ENCODE assay signal across 15 mouse cellular contexts in genomic region chr2:34546176-34546677, GRCm38 (mm10).
A peak's percentile ranks its signal among the peaks of the same experiment; 100 is the strongest.
DNase-seq lines count a peak whose midpoint lies in the region; ATAC-seq and TF ChIP-seq lines count a peak whose summit lies in the region.
"Had no signal": no experiment of that assay in that cellular context is flagged by ENCODE, and none has a peak within 500 bp of the region (broad histone marks: within the 10 kb centered on the region; RNA-seq: fewer than 3 reads in every experiment).

No protein-coding gene starts in this region.

- TF ChIP-seq CTCF in CH12.LX (conservative IDR thresholded peaks at IDR 0.05 in 1 of 2, IDR thresholded peaks at IDR 0.05 in 1 of 2; ENCODE audit: low read depth in 2 of 2, low read length in 2 of 2): no peak
- TF ChIP-seq CTCF in olfactory bulb, adult 2 months (IDR thresholded peaks at IDR 0.05; ENCODE audit: insufficient read depth, low read depth, low read length): no peak

- H3K4me3 ChIP-seq in hindbrain, embryonic 15.5 days: no peak overlapping the region
- H3K4me3 ChIP-seq in hindbrain, embryonic 10.5 days: no peak overlapping the region
- no peak overlapping the region for H3K4me3 ChIP-seq in CH12.LX (replicated peaks in 1 of 3; ENCODE audit: low read depth in 2 of 3, low read length in 2 of 3, poor library complexity in 1 of 3)
- H3K4me3 ChIP-seq in olfactory bulb, adult 2 months (ENCODE audit: insufficient read depth, low read depth, low read length): no peak overlapping the region
- H3K4me3 ChIP-seq in heart, embryonic 10.5 days: no peak overlapping the region
- H3K4me3 ChIP-seq: embryonic facial prominence, embryonic 13.5 days; megakaryocyte, embryonic 14.5 days had no signal

- 73% methylated on average over 3 of the region's 3 CpGs for WGBS in hindbrain, embryonic 15.5 days
- 91% methylated on average over 3 of the region's 3 CpGs for WGBS in hindbrain, embryonic 10.5 days
- 36% methylated on average over 3 of the region's 3 CpGs for WGBS in olfactory bulb, adult 2 months
- 78% methylated on average over 3 of the region's 3 CpGs for WGBS in heart, embryonic 10.5 days

- H3K27ac ChIP-seq in hindbrain, embryonic 15.5 days (replicated peaks): peak overlapping the region; percentile 31; the same call in 1 of the 2 replicates
- H3K27ac ChIP-seq in hindbrain, embryonic 10.5 days: no peak overlapping the region
- peak overlapping the region; percentile 51 for H3K27ac ChIP-seq in CH12.LX (ENCODE audit: insufficient read depth, low read depth)
- H3K27ac ChIP-seq in olfactory bulb, adult 2 months (ENCODE audit: insufficient read depth, low read depth, low read length): 0 out of 2 replicates have a peak overlapping the region, but pooled peaks have one; percentile 34
- H3K27ac ChIP-seq in heart, embryonic 10.5 days: no peak overlapping the region
- H3K27ac ChIP-seq: embryonic facial prominence, embryonic 13.5 days; liver, embryonic 14.5 days had no signal

- no peak for TF ChIP-seq POLR2A in CH12.LX (IDR thresholded peaks at IDR 0.05; ENCODE audit: low read depth, low read length)
- no peak for TF ChIP-seq POLR2A in olfactory bulb, adult 2 months (IDR thresholded peaks at IDR 0.05; ENCODE audit: insufficient read depth, low read depth, low read length)

- H3K4me2 ChIP-seq in hindbrain, embryonic 15.5 days: no peak overlapping the region
- no peak overlapping the region for H3K4me2 ChIP-seq in CH12.LX (ENCODE audit: insufficient read depth, low read depth, poor library complexity, severe bottlenecking)
- H3K4me2 ChIP-seq: embryonic facial prominence, embryonic 13.5 days had no signal

- peak; percentile 68; the same call in 1 of the 2 replicates for ATAC-seq in hindbrain, embryonic 15.5 days (ENCODE audit: low FRiP score, low read depth)

- H3K36me3 ChIP-seq in hindbrain, embryonic 15.5 days: no peaks in the 10 kb centered on the region
- no peaks in the 10 kb centered on the region for H3K36me3 ChIP-seq in hindbrain, embryonic 10.5 days
- peaks cover 4 to 28% of the 10 kb centered on the region in 2 experiments for H3K36me3 ChIP-seq in CH12.LX (replicated peaks in 1 of 2; ENCODE audit: control insufficient read depth in 1 of 2, insufficient read depth in 1 of 2, low read length in 1 of 2)
- no peaks in the 10 kb centered on the region for H3K36me3 ChIP-seq in heart, embryonic 10.5 days
- H3K36me3 ChIP-seq: embryonic facial prominence, embryonic 13.5 days had no signal

- dilution Hi-C loops in CH12.LX (cut with MboI; ENCODE audit: extremely low pct_ligation_motif_present, extremely low pct_unique_long_range_greater_than_20kb, low sequenced_read_pairs): no loop called here

- H3K9ac ChIP-seq in hindbrain, embryonic 15.5 days: no peak overlapping the region
- H3K9ac ChIP-seq in CH12.LX (ENCODE audit: insufficient read depth, low read depth): no peak overlapping the region
- H3K9ac ChIP-seq: embryonic facial prominence, embryonic 13.5 days; liver, embryonic 14.5 days had no signal

- in situ Hi-C loops in CH12.LX (cut with MboI; ENCODE audit: low pct_ligation_motif_present, low pct_unique_long_range_greater_than_20kb, low sequenced_read_pairs): no loop called here

- H3K79me2 ChIP-seq in CH12.LX (replicated peaks; ENCODE audit: control insufficient read depth, extremely low read depth, insufficient read depth, poor library complexity, severe bottlenecking): no peaks in the 10 kb centered on the region

- no peak for TF ChIP-seq RAD21 in CH12.LX (IDR thresholded peaks at IDR 0.05; ENCODE audit: low read depth, low read length)

- H3K4me1 ChIP-seq in hindbrain, embryonic 15.5 days (replicated peaks): peaks cover 25% of the 10 kb centered on the region
- peaks cover 11% of the 10 kb centered on the region for H3K4me1 ChIP-seq in hindbrain, embryonic 10.5 days (replicated peaks)
- H3K4me1 ChIP-seq in CH12.LX (ENCODE audit: control insufficient read depth in 1 of 2, insufficient read depth in 2 of 2): peaks cover 15 to 45% of the 10 kb centered on the region in 2 experiments
- peaks cover 17% of the 10 kb centered on the region for H3K4me1 ChIP-seq in olfactory bulb, adult 2 months (ENCODE audit: control insufficient read depth, insufficient read depth, low read length)
- peaks cover 28% of the 10 kb centered on the region for H3K4me1 ChIP-seq in heart, embryonic 10.5 days

- no peak for TF ChIP-seq EP300 in CH12.LX (IDR thresholded peaks at IDR 0.05; ENCODE audit: low read length)

- no peaks in the 10 kb centered on the region for H3K27me3 ChIP-seq in hindbrain, embryonic 15.5 days
- no peaks in the 10 kb centered on the region for H3K27me3 ChIP-seq in hindbrain, embryonic 10.5 days (ENCODE audit: insufficient read depth, poor library complexity, severe bottlenecking)
- no peaks in the 10 kb centered on the region for H3K27me3 ChIP-seq in CH12.LX (replicated peaks)
- no peaks in the 10 kb centered on the region for H3K27me3 ChIP-seq in heart, embryonic 10.5 days (ENCODE audit: insufficient read depth, poor library complexity, severe bottlenecking)
- H3K27me3 ChIP-seq: embryonic facial prominence, embryonic 13.5 days; megakaryocyte, embryonic 14.5 days had no signal

- no peaks in the 10 kb centered on the region for H3K9me3 ChIP-seq in hindbrain, embryonic 15.5 days
- H3K9me3 ChIP-seq in hindbrain, embryonic 10.5 days: no peaks in the 10 kb centered on the region
- H3K9me3 ChIP-seq in CH12.LX (replicated peaks; ENCODE audit: low read length): no peaks in the 10 kb centered on the region
- no peaks in the 10 kb centered on the region for H3K9me3 ChIP-seq in heart, embryonic 10.5 days
- H3K9me3 ChIP-seq: embryonic facial prominence, embryonic 13.5 days; megakaryocyte, embryonic 14.5 days had no signal

- DNase-seq in hindbrain, embryonic 10.5 days (ENCODE audit: low spot score): no peak
- DNase-seq in CH12.LX (ENCODE audit: extremely low read depth): peak; percentile 54
- DNase-seq in frontal cortex, postnatal 14 days (ENCODE audit: low spot score in 2 of 2): peak; percentile 37 to 38
- no peak for DNase-seq in thymus, postnatal 4 days
- no peak for DNase-seq in heart, embryonic 10.5 days (ENCODE audit: low spot score)
- no peak for DNase-seq in cerebellum, postnatal 25 days
- DNase-seq: adrenal gland, postnatal 14 days; cerebellum, adult 8-10 months; gastrocnemius, postnatal 25 days; kidney, adult 2 months had no signal

TF ChIP-seq in CH12.LX, 34 proteins besides CTCF, POLR2A, EP300 and RAD21:
- TF ChIP-seq PAX5 (IDR thresholded peaks at IDR 0.05; ENCODE audit: low read length) (no peak), ZMIZ1 (IDR thresholded peaks at IDR 0.05; ENCODE audit: low read depth, low read length) (no peak), SMC3 (IDR thresholded peaks at IDR 0.05; ENCODE audit: low read depth, low read length) (no peak), CHD1 (IDR thresholded peaks at IDR 0.05; ENCODE audit: low read depth, low read length) (no peak), SIN3A (IDR thresholded peaks at IDR 0.05; ENCODE audit: low read length) (no peak), MXI1 (IDR thresholded peaks at IDR 0.05; ENCODE audit: low read depth, low read length) (no peak), ETS1 (conservative IDR thresholded peaks at IDR 0.05; ENCODE audit: low read depth, low read length) (no peak), HCFC1 (IDR thresholded peaks at IDR 0.05; ENCODE audit: low read depth, low read length) (no peak), JUND (conservative IDR thresholded peaks at IDR 0.05; ENCODE audit: low read depth, low read length) (no peak), NRF1 (IDR thresholded peaks at IDR 0.05; ENCODE audit: low read depth, low read length) (no peak), NELFE (IDR thresholded peaks at IDR 0.05; ENCODE audit: low read depth, low read length) (no peak), ZC3H11A (IDR thresholded peaks at IDR 0.05; ENCODE audit: low read depth, low read length) (no peak), MEF2A (IDR thresholded peaks at IDR 0.05; ENCODE audit: borderline replicate concordance, low read depth, low read length) (no peak), USF2 (conservative IDR thresholded peaks at IDR 0.05; ENCODE audit: low read depth, low read length) (no peak), RCOR1 (conservative IDR thresholded peaks at IDR 0.05; ENCODE audit: low read depth, low read length) (no peak), ZNF384 (IDR thresholded peaks at IDR 0.05; ENCODE audit: low read depth, low read length) (no peak), ZKSCAN1 (IDR thresholded peaks at IDR 0.05; ENCODE audit: borderline replicate concordance, low read depth, low read length) (no peak), UBTF (IDR thresholded peaks at IDR 0.05; ENCODE audit: low read depth, low read length) (no peak)

Comparison
In these comparisons a context has a peak if more than half of its experiments do, and no peak if none do; other contexts are left out.
1. H3K27ac ChIP-seq: peak in hindbrain, embryonic 15.5 days (single experiment), CH12.LX (single experiment) and olfactory bulb, adult 2 months (single experiment); none in hindbrain, embryonic 10.5 days (single experiment) and heart, embryonic 10.5 days (single experiment).
2. DNase-seq: peak in CH12.LX (single experiment) and frontal cortex, postnatal 14 days (2 of 2); none in hindbrain, embryonic 10.5 days (single experiment), thymus, postnatal 4 days (single experiment), heart, embryonic 10.5 days (single experiment) and cerebellum, postnatal 25 days (0 of 2).